Mouse (Mus musculus) G1E-ER4 (cell line): ENCODE results near the gene Esrrb. TPM values are rescaled to one million over a fixed set of nuclear protein-coding genes. Genes with fewer than 3 reads are reported as not detected.

Experiments used
- GATA1 ChIP-seq: IDR thresholded peaks from one replicate; pipeline ENCODE4 v1.8.0; 2012; ENCODE audit warnings: low read length, inconsistent platforms
- polyA plus RNA-seq: library from polyadenylated mRNA; stranded (reverse); fragments of >175 nt; gene quantifications from 2 replicates; pipeline ENCODE4 v1.2.3, GENCODE M21; 2012

Gene Esrrb
- not detected in 2 replicates for polyA plus RNA-seq

DNA sequence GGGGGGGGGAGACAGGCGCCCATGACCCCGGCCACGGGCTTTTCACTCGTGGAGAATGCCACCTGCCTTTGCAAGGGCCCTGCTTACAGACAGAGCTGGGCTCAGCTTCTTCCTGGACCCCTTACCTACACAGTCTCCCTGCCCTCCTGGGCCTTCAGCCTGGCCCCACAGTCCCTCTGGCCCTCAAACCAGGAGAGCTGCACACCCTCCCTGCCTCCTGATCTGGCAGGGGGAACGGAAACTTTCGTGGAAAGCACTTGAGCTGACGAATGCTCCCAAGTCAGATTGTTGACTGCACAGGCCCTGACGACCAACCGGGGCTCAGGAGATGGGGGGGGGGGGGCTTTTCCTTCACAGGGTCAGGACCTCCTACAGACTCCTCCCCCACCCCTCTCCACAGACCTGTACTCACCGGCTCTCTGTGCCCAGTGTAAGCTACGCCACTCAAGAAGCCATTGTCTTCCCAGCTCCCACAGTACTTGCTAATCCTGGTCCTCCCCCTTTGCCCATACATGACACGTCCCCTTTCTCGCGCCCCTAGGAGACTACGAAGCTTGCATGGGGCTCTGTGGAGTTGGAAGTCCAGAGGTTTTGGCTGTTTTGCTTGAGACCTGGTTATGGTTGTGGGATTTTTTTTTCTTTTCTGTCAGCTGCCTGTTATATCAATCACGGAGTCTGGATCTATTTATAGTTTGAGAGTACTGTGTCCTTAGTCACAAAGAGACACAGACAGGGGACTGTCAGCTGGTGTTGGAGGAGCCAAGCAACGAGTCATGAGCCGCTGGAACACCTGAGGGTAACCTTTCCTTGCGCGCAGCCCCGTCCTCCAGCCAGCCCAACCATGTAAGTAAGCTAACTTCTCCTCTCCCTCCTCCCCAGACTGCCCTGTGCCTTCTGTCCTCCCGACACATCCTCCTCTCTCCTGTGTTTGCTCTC lies at the start of gene Esrrb:
Esrrb (plus strand) TSS at position 422 of the 936 bp plus-strand sequence.
- no peak for TF ChIP-seq GATA1

DNA sequence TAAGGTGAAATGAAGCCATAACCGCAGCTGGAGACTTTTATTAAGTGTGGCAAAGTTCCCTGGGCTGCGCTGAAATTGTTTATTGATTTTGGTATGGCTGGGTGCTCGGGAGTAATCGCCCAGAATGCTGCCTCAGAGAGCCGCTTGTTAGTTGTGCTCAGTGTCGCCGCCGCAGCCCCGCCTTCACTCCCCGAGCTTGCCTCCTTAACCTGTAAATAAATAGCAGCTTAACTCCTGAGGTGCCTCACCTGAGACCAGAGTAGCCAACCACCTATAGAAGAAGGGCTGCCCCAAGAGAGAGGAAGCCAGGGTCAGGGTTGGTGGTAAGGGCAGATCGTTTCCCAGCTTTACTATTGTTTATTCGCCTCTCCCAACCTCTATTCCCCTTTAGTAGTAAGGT lies 40.3 kb upstream of the Esrrb start:
- TF ChIP-seq GATA1 = no peak

GRCm38 (mm10) chr12:86324297-86324696 lies 36.6 kb upstream of the Esrrb start:
- TF ChIP-seq GATA1 = no peak

DNA sequence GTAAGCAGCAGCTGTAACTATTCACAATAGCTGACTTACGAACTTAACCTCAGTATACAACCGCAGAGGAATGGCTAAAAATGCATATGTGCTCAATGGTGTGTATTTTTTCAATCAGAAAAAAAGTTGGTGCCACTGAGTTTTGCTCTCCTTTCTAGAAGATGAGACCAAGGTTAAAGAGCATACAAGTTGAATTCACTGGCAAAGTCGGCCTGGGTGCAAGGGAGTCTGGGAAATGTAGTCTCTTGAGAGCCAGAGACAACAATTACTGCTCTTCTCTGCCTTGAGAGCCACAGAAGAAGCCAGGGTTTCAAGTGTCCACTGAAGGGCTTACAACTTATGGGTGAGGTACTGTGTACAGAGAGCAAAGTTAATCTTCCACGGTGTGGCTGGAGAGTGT lies 31.1 kb upstream of the Esrrb start:
- no peak for TF ChIP-seq GATA1

DNA sequence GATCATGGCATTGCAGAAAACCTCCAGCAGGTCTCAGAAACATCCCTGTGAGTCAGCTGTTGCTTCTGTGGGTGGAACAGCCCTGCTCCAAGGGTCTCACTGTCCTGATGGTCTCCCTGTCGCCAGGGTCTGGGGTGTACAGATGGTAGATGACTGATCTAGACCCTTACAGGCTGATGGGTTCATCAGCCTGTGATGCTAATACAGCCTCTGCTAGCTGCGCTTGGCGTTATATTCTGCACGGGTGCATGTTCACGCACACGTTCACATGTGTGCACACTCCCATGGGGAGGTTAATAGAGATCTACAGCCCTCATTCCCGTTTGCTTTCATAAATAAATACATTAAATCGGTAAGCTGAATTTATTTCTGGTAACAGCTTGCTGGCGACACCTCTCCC lies 30.2 kb upstream of the Esrrb start:
- TF ChIP-seq GATA1 = no peak

DNA sequence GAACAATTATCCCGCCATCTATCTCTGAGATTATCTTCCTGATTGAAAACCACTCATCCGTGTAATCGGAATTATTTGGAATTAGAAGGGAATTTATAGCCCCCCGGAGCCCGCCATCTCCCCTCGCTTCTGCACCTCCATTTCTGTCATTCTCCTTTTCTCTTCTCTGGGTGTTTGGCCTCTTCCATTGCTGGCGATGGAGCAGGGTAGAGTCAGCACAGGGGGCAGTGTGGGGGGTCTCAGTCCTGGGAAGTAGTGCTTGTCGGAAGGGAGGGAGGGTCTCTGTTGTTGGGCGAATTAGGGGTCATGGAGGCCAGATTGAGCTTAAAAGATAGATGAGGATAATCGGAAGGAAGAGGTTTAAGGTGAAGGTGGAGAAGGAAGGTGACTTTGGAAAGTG lies 29.7 kb upstream of the Esrrb start:
- no peak for TF ChIP-seq GATA1

DNA sequence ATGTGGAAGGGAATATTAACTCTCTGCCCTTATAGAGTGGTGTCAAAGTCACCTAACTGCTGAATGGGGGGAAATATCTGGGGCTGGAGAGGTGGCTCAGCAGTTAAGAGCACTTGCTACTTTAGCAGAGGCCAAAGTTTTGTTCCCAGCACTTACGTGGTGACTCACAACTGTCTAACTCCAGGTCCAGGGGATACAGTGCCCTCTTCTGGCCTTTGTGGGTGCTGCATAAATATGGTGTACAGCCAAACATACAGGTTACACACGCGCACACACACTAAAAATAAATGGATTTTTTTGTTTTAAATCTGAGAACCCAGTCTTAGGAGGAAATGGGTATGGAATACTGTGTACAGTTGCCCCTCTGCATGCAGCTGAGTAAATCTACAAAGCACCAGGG lies 24.7 kb upstream of the Esrrb start:
- no peak for TF ChIP-seq GATA1

GRCm38 (mm10) chr12:86336887-86337286 lies 24.0 kb upstream of the Esrrb start:
- no peak for TF ChIP-seq GATA1

DNA sequence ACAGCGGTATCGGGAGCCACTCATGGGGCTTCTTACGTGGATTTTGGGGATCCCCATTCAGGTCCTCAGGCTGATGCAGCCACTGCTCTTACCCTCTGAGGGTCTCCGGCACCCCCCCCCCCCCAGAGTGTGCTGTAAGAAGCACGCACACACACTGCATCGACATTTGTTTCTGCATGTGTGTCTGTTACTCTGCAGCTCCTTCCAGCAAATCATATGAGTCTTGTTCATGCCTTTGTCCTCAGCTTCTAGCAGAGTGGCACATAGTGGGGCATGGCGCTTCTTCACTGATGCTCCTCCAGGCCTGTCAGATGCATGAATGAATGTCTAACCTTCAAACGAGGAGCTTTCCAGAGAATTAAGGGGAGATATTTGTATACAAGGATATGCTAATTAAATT lies 11.4 kb upstream of the Esrrb start:
- no peak for TF ChIP-seq GATA1

- TF ChIP-seq GATA1 = no peak
These were observed 1.5 kb upstream of the Esrrb start for GRCm38 (mm10) chr12:86359406-86359805.

- no peak for TF ChIP-seq GATA1
These were observed 1.0 kb upstream of the Esrrb start for GRCm38 (mm10) chr12:86359873-86360272.

GRCm38 (mm10) chr12:86364285-86364684 lies 3.4 kb downstream of the Esrrb start:
- TF ChIP-seq GATA1 = no peak

DNA sequence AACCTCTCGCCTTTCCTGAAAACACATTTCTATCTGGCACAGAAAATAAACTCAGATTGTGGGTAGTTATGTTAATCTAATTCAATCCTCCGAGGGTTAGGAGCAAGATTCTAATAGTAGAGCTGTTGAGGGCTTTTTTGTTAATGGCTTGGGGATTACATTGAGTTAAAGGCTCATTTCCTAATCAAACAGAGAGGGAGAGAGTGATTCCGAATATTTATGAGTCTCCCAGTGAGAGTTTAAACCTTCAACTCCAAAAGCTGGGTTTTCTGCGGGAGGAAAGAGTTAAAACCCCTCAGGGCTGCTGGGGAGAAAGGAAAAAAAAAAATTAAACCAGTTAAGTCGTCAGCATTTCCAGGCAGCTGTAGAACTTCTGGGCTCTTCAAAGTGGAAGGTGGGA lies 3.8 kb downstream of the Esrrb start:
- TF ChIP-seq GATA1 = no peak

DNA sequence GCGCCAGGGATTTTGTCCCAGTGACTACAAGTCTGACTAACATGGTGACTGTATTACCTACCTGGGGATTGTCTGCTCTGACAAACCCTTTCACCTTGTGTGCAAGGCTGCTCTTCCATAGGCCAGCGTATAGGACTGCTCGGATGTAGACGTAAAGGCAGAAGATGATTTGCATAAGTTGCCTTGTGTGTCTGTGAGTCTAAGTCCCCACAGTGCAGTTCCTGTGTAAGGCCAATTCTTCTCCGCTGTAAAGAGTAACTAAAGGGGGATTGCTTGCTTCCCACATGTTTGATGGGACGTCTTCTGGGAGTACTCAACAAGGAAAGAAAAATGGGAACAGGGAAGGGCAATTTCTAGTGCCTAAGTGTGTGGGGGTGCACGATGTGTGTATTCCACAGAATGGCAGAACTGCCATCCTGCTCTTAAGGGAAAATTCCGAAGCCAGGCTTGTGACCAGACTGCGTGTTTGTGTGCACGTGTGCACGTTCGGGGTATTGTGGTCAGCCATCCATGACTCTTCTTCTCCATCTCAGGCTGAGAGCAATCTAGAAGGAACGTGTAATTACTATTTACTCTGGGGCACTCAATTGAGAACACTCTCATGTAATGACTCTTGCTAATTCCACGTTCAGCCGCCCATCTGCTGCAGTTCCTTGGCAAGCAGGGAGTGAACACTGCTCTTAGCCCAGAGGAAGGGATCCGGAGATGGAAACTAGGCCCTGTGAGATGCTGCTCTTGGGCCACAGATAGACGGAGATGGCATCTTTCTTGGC lies 9.9 kb downstream of the Esrrb start:
- no peak for TF ChIP-seq GATA1

- no peak for TF ChIP-seq GATA1
These were observed 13.4 kb downstream of the Esrrb start for GRCm38 (mm10) chr12:86374286-86374685.

GRCm38 (mm10) chr12:86379672-86380213 lies 18.8 kb downstream of the Esrrb start:
- no peak for TF ChIP-seq GATA1
